Mouse (Mus musculus) neutrophil, adult 5-6 weeks (primary cell): ENCODE results near the gene Npr2. TPM values are rescaled to one million over a fixed set of nuclear protein-coding genes. Genes with fewer than 3 reads are reported as not detected.

Experiments
- ATAC-seq: fragments of 151-379, 151-347 bp; 2 replicates; pipeline ENCODE4 v1.8.0; 2017; ENCODE audit warnings: mild to moderate bottlenecking, moderate TSS enrichment; ENCODE audit not compliant: insufficient number of reproducible peaks, poor library complexity, low FRiP score, severe bottlenecking; ENCODE audit errors: extremely low read depth
- total RNA-seq: library from RNA; stranded (forward); fragments of 200-1000 nt; gene quantifications from 2 replicates; pipeline ENCODE4 v1.2.3, GENCODE M21; 2017

The Npr2 gene
- total RNA-seq, 1 experiment from 2014 or later, result 0.35 TPM

DNA sequence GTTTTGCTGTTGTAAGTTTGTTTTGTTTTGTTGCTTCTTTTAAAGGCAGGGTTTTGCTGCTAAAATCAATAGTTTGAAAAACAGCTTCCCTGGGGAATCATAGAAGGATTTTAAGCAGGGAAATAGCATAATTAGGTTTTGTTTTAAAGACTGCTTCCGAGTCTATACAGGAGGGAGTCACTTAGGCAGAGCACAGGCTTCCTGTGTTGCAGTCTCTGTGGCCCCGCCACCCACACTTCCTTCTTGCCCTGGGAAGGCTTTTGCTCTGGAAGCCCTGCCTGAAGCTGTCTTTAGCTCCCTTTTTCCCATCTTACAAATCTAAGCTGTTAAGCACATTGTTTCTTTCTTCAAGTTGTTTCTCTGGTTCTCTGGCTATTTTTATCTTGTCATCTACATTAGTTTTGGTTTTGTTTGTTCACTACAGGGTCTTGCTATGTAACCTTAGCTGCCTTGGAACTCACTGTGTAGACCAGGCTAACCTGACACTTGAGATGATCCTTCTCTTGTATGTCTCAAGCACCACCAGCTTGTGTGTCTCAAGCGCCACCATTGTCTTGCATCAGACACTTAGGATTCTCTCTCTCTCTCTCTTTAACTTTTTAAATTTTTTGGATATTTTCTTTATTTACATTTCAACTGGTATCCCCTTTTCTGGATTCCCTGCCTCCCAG lies 18.5 kb upstream of the Npr2 start:
- no peak for ATAC-seq

DNA sequence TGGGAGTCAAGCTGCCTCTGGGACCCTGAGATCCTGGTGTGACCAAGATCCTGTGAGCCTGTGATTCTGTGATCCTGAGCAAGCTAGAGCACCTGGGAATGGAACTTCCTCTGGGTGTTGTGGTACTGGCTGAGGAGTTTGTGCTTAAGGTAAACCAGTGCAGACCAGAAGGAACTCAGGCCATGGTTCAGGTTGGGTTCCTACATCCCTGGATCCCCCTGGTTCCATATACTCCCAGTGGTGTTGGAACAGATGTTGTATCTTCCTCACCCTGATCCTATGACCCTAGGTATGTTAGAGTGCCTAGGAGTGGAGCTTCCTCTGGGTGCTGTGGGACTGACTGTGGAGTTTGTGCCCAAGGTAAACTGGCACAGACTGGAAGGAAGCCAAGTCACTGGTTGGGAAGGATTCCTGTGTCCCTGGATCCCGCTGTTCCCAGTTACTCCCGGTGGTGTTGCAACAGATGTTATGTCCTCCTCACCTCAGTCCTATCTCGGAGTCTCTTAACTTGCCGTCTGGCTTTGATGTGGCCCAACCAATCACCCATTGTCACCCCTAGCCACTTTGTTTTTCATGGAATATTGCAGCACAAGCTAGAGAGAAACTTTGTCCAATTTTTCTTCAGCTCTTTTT lies 11.5 kb upstream of the Npr2 start:
- ATAC-seq, result no peak

DNA sequence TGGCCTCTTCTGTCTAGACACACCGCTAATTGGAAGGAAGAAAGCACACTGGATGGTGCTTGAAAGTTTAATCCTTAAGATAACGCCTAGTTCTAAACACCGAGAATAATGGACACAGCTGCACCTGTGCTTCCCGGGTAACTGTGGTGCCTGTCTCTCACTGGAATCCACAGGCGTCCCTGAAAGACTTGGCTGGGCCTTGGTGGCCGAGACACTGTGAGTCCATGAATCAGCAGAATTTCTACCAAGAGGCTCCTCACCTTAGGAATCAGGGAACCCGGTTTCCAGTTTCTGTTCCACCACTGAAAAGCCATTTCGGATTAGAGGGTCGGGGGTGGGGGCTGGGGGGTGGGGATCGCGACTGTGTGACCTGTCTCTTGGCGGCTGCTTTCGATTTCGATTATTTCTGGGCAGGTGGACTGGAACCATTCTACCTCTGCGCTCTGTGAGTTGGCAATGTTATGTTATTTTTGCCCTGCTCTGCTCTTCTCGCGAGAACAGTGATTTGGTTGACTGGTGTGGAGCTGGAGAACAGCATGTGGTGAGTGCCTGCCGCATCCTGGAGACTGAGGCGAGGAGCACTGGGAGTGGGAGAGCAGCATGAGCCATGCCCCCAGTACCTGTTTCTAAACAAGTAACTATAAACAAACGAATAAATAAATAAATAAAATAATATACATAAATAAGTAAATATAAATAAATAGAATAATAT lies 2.5 kb upstream of the Npr2 start:
- no peak for ATAC-seq

DNA sequence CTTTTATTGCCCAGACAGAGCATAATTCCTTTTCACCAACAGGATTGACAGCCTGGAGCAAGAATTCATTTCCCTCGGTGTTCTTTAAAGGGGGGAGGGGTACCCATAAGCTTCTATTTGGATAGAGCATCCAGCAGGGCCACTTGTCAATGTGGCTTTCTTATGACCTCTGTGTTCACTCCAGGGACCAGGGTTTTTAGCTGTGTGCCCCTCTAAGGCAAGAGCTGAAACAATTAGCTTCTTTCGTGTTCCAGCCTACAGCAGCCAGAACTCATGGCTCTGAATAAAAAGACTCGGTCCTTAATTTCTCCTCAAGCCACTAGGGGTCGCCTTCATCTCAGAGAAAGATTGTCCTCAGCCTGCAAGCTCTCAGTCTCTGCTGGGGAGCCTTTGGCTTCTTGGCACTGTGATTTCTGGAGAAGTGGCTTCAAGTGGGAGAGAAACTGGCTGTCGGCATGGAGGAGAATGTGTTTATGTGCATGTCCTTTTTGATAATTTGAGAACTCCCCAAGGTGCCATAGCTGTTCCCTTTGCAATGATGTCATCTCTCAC lies 1.6 kb upstream of the Npr2 start:
- ATAC-seq, result peak; percentile 60; the same call in 1 of the 2 replicates

DNA sequence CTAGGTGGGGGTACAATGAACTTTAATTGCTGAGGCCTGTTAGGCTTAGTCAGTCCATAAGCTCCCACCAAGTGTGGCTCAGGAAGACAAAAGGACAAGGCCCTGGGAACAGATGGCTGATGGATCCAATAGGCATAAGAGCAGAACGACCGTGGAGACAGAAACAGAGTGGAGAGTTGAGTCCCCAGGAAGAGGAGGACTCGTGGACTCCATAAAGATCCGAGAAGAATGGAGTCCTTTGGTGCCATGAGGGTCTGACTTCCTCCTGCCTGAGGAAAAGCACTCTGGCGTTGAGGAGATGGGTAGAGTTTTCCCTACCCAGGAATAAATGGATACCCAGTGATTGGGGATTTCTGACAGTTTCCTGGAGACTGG lies 1.1 kb upstream of the Npr2 start:
- ATAC-seq, result no peak

DNA sequence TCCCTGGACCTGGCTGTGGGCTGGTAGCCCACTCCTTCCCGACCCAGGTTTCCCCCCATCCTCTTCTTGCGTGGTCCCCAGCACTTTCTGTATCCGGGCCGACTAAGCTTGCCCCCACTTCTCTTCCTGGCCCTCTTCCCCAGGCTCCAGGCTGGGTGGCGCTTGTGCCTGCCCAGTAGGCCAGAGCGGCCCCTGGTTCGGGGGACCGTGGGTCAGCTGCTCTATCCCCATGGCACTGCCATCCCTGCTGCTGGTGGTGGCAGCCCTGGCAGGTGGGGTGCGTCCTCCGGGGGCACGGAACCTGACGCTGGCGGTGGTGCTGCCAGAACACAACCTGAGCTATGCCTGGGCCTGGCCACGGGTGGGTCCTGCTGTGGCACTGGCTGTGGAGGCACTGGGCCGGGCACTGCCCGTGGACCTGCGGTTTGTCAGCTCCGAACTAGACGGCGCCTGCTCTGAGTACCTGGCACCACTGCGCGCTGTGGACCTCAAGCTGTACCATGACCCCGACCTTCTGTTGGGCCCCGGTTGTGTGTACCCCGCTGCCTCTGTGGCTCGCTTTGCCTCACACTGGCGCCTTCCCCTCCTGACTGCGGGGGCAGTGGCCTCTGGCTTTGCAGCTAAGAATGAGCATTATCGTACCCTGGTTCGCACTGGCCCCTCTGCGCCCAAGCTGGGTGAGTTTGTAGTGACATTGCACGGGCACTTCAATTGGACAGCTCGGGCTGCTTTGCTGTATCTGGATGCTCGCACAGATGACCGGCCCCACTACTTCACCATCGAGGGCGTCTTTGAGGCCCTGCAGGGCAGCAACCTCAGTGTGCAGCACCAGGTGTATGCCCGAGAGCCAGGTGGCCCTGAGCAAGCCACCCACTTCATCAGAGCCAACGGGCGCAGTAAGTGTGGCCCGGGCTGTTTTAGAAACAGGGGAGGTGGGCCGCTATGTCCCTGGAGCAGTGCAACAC lies 503 bp downstream of the Npr2 start:
- ATAC-seq, result no peak

DNA sequence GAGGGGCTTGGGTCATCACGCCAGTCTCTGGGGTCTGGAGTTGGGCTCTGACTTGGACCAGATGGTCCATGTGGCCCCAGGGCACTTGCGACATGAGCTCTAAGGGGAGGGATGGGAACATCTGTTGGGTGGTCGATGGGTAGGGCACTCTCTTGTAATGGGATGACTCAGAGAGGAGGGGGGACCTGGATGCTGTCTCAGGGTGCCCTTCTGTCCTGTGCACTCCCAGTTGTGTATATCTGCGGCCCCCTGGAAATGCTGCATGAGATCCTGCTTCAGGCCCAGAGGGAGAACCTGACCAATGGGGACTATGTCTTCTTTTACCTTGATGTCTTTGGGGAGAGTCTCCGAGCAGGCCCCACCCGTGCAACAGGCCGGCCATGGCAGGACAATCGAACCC lies 1.6 kb downstream of the Npr2 start:
- no peak for ATAC-seq

DNA sequence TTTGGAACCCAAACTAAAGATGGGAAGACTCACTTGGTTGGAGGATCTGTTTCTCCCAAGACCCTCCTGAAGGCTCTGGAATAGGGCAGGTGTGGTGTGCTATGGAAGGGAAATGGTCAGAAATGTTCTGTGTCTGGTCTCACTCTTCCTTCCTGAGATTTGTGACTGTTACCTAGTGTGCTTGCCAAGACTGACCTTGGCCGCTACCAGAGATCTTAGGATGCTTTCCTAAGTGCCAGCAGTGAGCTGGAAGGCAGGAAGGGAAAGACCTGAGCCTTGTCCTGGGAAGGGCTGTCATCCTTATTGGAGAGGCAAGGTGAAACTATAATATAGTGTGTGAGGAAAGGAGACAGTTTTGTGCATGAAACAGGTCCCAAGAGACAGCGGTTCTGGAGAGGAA lies 2.0 kb downstream of the Npr2 start:
- ATAC-seq, result no peak

DNA sequence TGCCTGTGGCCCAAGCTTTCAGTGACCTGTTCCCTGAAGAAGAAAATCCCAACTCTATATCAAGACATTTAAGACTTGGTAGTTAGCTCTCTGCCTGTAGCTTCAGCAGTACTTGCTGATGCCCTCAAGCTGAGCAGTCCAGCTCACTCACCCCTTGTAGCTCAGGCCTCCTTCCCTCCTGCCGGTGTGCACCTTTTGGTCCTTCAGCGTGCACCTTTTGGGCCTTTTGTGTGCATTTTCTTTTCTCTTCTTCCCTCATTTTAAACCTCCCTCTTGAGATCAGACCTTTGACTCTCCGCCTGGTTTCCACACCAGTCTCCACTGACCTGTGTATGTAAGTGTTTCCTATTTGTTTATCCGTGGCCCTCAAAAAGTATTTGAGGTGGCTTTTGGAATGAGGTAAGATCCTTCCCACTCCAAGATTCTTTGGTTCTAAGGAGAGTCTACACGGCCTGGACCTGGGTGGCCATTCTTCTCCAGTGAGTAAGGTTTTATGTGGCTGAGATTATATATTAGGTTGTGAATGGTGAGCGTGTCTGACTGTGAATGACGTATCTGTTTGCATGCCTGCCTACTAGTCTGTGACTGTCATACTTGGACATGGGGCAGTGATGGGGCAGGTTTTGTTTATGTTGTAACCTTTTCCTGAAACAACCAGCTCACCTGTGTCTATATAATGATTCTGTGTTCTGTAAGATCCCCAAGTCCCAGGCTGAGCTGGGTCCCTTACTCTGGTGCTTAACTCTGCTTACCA lies 3.1 kb downstream of the Npr2 start:
- ATAC-seq, result no peak

DNA sequence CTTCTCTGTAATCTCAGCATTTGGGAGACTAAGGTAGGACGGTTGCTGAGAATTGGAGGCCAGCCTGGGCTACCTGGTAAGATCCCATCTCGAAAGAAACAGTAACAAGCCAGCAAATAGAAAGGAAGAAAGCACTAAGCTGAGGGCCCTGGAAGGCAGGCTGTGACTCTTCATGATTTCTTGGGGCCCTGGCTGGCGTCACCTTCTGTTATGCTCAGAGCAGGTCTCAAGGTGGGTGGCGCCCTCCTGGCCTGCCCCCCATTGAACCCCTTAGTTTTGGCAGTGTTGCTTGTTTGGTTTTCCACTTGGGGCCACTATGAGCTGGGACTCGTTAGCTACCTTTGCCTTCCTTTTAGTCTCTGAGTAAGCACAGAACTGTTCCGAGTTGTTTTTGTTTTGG lies 5.0 kb downstream of the Npr2 start:
- ATAC-seq, result no peak

DNA sequence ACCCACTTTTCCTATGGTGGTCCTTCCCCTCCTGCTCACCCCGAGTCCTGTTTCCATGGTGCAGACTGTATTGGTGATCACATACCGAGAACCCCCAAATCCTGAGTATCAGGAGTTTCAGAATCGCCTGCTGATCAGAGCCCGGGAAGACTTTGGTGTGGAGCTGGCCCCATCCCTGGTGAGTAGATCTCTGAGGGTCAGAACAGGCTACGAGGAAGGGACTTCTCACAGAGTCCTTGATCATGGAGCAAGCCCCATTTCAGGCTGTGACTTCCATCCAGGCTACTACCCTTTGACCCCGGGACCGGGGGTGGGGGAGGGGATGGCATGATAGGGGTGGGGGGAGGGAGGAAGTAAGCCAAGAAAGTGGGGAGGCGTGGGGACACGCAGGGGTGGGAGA lies 8.3 kb downstream of the Npr2 start:
- no peak for ATAC-seq

DNA sequence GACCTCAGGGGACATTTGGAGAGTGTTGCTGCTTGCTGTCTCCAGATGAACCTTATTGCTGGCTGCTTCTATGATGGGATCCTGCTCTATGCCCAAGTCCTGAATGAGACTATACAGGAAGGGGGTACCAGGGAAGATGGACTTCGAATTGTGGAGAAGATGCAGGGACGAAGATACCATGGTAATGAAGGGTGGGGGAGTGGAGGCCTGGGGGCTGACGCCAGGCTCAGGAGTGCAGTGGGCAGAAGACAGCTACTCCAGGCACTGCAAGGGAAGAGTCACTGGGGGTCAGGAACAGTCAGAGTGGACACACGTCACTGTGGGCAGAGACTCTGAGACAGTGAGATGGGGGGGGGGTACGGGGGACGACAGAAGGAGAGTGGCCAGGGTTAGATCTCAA lies 8.8 kb downstream of the Npr2 start:
- no peak for ATAC-seq

DNA sequence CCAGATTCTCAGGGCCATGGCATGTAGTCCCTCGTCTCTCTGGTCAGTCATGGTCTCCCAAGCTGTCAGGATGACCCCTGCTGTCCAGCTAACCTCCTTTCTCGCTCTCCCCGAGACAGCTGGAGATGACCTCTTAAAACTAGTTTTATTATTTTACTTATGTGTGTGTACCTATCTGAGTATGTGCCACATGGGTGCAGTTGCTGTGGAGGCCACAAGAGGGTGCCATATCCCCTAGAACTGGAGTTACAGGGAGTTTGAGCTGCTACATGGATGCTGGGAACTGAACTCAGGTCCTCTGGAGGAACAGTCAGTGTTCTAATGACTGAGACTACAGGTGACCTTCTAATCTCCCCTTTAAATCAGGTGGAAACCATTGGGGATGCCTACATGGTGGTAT lies 18.0 kb downstream of the Npr2 start:
- ATAC-seq, result no peak

DNA sequence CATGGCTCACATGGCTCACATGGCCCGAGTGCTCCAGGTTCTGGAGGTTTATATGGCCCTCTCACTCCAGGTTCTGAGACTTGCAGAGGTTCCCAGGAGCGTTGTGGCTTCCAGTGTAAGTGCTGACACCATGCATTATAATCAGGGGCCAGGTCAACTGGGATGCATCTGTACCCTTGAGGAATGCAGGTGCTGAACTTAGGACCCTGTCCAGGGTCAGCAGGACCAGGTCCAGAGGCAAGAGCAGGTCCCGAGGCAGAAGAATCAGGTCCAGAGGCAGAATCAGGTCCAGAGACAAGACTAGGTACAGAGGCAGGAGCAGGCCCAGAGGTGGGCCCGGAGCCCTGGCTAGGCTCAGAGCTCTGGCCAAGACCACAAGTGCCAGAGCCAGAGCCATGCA lies 21.0 kb downstream of the Npr2 start:
- no peak for ATAC-seq

DNA sequence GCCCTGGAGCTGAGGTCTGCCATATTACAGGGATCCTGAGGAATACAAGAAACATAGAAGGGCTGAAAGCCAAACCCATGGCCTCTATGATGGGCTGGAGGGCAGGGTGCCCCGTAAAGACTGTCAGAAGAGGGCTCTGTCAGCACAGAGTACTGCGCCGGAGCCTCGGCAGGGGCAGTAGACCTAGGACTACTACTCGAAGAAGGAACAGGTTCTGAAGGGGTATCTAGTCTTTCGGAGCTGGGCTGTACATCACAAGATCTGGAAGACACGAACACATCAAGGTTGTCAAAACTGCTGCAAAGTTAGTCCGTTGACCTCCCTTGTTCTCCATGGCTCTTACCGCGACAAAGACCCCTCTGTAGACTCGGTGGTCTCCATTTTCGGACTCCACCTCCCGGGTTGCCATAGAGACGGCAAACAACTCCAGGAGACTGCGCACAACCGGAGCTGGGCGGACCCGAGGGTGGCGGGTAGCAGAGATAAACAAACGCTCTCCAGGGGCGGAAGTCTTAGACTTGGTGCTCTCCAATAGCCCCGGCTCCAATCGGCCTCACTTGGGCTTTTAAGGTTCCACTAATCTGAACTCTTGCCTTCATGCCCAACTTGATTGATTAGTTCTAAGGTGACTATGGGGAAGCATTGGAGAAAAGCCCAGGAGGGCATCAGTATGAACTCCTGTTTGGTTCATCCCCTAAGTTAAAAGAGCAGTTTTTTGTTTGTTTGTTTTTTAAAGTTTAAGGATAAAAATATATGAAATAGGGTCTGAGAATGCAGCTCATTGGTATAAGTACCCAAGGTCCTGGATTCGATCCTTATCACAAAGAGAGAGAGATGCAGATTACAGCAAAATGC lies 21.7 kb downstream of the Npr2 start, which contains the start of gene Spag8:
TSS of gene Spag8 (minus strand) at position 434 of the 855 bp plus-strand sequence.
- ATAC-seq, result no peak

DNA sequence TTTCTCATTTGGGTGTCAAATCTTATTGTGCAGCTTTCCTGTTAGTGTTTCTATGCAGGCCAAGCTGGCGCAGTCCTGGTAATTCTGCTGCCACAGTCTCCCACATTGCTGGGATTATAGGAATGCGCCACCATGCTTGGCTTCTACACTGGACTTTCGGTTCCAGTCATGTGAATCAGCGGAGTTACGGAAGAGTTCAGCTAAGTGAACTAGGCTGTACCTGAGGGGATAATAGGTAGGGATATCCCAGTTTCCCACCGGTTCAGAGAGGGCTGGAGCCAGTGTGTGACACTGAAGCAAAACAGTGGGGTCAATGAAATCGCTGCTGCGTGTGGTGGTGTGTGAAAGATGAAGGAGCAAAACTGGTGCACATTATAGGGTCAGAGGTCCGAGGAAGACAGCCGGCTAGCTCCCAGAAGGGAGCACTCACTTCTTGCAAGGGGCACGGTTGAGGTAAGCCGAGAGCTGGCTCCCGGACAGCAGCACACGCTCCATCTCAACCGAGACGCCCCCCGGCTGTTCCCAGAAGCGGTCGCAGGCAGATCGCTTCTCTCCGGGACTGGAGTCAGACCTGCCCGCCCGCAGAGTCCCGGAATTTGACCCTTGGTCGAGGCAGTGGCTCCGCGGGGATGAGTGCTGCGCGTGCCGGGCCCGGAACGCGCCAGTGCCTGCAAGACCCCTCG lies 24.1 kb downstream of the Npr2 start:
- ATAC-seq, result no peak
